Mouse (Mus musculus): ENCODE data around the gene Pik3cb.
A peak's percentile ranks its signal among the peaks of the same experiment; 100 is the strongest.

The Pik3cb gene

GRCm38 (mm10) chr9:99089904-99090303 lies 50.5 kb downstream of the Pik3cb start:
- DNase-seq (ENCODE audit: inconsistent ontology term) = no peak

GRCm38 (mm10) chr9:99081718-99082117 lies 58.7 kb downstream of the Pik3cb start:
- DNase-seq (ENCODE audit: inconsistent ontology term) = no peak

- peak; percentile 47 for DNase-seq (ENCODE audit: inconsistent ontology term)
These were observed 59.1 kb downstream of the Pik3cb start for GRCm38 (mm10) chr9:99081308-99081707.

GRCm38 (mm10) chr9:99080657-99081056 lies 59.8 kb downstream of the Pik3cb start:
- no peak for DNase-seq (ENCODE audit: inconsistent ontology term)

- no peak for DNase-seq (ENCODE audit: inconsistent ontology term)
These were observed 66.0 kb downstream of the Pik3cb start for GRCm38 (mm10) chr9:99074462-99074861.

- DNase-seq (ENCODE audit: inconsistent ontology term) = no peak
These were observed 67.9 kb downstream of the Pik3cb start for GRCm38 (mm10) chr9:99072538-99072937.

- no peak for DNase-seq (ENCODE audit: inconsistent ontology term)
These were observed 75.1 kb downstream of the Pik3cb start for GRCm38 (mm10) chr9:99065311-99065710.

- DNase-seq (ENCODE audit: inconsistent ontology term) = no peak
These were observed 76.2 kb downstream of the Pik3cb start for GRCm38 (mm10) chr9:99064216-99064615.

- DNase-seq (ENCODE audit: inconsistent ontology term) = peak; percentile 46
These were observed 77.9 kb downstream of the Pik3cb start for GRCm38 (mm10) chr9:99062544-99062943.

GRCm38 (mm10) chr9:99057751-99058150 lies 82.7 kb downstream of the Pik3cb start:
- peak; percentile 35 for DNase-seq (ENCODE audit: inconsistent ontology term)

- DNase-seq (ENCODE audit: inconsistent ontology term) = no peak
These were observed 90.7 kb downstream of the Pik3cb start for GRCm38 (mm10) chr9:99049760-99050159.

- DNase-seq (ENCODE audit: inconsistent ontology term) = no peak
These were observed 91.6 kb downstream of the Pik3cb start for GRCm38 (mm10) chr9:99048724-99049250.

- DNase-seq (ENCODE audit: inconsistent ontology term) = no peak
These were observed 95.7 kb downstream of the Pik3cb start for GRCm38 (mm10) chr9:99044761-99045160.

GRCm38 (mm10) chr9:99042641-99043040 lies 97.8 kb downstream of the Pik3cb start:
- no peak for DNase-seq (ENCODE audit: inconsistent ontology term)

GRCm38 (mm10) chr9:99041994-99042393 lies 98.4 kb downstream of the Pik3cb start:
- no peak for DNase-seq (ENCODE audit: inconsistent ontology term)

GRCm38 (mm10) chr9:99035575-99035974 lies 104.8 kb downstream of the Pik3cb start, which contains the start of gene Gm1123:
Gm1123 (minus strand) TSS chr9:99035715.
- DNase-seq (ENCODE audit: inconsistent ontology term) = no peak

- no peak for DNase-seq (ENCODE audit: inconsistent ontology term)
These were observed 106.3 kb downstream of the Pik3cb start for GRCm38 (mm10) chr9:99034111-99034510.

GRCm38 (mm10) chr9:99032031-99032430 lies 108.4 kb downstream of the Pik3cb start:
- DNase-seq (ENCODE audit: inconsistent ontology term) = no peak

- DNase-seq (ENCODE audit: inconsistent ontology term) = no peak
These were observed 118.7 kb downstream of the Pik3cb start for GRCm38 (mm10) chr9:99021751-99022150.

GRCm38 (mm10) chr9:99021166-99021565 lies 119.3 kb downstream of the Pik3cb start:
- peak; percentile 45 for DNase-seq (ENCODE audit: inconsistent ontology term)

- DNase-seq (ENCODE audit: inconsistent ontology term) = no peak
These were observed 122.7 kb downstream of the Pik3cb start for GRCm38 (mm10) chr9:99017679-99018078.

GRCm38 (mm10) chr9:99016759-99017158 lies 123.7 kb downstream of the Pik3cb start:
- no peak for DNase-seq (ENCODE audit: inconsistent ontology term)

GRCm38 (mm10) chr9:99016301-99016700 lies 124.1 kb downstream of the Pik3cb start:
- no peak for DNase-seq (ENCODE audit: inconsistent ontology term)

GRCm38 (mm10) chr9:99009898-99010199 lies 130.6 kb downstream of the Pik3cb start:
- DNase-seq (ENCODE audit: inconsistent ontology term) = no peak
